Mouse (Mus musculus): ENCODE measurements around the gene Gng8.

The Gng8 gene

DNA sequence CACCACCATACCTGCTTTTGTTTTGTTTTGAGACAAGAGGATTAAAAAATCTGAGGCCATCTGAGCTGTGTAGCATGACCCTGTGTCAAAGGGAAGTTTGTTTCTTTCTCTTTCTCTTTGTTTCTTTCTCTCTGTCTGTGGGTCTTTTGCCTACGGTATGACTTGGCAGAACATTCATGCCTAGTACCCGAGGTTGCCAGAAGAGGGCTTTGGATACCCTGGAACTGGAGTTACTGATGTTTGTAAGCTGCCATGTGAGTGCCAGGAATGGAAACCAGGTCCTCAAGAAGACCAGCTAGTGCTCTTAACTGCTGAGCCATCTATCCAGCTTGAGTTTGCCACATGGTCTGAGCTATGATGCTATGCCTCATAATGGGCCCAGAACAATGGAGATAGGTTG, 36.8 kb downstream of the Gng8 start:
- DNase-seq: no peak

DNA sequence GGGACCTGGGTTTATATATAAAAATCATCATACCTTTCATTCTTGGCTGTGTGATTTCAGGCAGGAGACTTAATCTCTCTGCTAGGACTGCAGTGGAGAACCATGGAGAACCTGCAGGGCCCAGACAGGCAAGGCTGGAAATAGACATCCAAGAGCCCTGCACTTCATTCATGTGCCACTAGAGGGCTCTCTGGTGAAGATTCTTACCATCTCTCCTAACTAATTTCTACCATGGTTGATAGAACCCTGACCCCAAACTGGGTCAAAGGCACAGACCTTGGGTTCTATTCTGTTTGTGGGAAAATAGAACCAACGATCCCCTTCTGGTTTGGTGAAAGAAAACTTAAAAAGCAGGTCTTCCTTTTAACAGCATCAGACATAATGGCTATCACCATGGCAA, 39.3 kb downstream of the Gng8 start:
- peak; percentile 83 to 91 for DNase-seq

DNA sequence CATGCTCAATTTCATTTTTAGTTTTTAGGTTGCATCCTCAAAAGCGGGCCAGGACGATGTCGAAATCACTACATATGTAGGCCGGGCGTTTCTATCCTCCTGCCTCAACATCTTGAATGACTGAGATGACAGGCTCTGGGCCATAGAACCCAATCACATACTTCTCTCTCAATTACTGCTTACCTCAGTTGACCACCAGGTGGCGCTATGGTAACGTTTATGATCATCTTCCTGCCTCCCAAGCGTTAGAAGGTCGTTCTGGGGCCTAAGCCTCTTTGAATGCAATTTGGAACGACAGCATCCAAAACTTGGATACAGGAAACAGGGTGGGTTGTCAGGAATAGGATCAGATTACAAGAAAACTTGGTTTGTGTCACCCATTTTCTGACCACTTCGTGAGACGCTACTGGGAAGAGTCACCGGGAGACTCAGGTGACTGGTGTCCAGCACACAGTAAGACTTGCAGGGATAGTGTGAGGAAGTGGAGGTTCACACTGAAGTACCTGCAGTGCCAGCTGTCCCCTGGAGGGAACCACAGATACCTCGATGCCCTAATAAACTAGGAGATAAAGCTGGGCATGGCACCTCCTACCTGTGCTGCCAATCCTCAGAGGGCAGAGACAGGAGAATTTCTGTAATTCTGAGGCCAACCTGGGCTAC, 40.5 kb downstream of the Gng8 start:
- peak; percentile 88 to 98 for DNase-seq

DNA sequence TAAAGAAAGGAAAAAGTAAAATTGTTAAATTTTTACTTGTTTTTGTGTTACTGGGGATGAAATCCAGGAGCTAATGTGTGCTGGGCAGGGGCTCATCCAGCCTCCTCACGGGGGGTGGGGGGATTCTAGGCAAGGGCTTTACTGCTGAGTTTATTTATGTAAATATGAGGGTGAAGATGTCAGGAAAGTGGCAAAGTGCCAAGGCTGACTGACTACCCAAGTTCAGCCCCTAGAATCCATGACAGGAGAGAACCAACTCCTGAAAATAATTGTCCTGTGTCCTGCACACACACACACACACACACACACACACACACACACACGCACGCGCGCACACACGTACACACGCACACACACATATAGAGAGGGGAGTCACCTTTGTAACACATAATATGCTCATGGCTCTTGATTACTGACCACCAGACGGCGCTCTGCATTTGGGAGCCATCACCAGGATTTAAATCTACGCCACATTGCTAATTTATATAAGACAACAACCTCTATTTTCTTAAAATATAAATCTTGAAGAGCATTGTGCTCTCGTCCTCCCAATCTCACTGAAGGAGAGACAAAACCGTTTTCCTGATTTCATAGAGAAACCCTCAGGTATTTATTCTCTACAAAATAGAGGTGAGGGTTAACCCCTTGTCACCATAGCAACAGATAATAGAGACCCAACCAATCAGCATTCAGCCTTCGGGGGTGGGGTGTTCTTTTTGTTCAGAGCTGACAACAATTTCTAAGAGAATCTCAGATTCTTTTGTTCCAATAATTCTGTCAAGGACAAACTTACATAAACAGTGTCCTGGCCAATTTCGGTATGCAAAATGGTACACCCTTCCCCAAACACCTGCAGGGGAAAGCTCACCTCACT, 41.4 kb downstream of the Gng8 start:
- DNase-seq: peak; percentile 74 to 82

DNA sequence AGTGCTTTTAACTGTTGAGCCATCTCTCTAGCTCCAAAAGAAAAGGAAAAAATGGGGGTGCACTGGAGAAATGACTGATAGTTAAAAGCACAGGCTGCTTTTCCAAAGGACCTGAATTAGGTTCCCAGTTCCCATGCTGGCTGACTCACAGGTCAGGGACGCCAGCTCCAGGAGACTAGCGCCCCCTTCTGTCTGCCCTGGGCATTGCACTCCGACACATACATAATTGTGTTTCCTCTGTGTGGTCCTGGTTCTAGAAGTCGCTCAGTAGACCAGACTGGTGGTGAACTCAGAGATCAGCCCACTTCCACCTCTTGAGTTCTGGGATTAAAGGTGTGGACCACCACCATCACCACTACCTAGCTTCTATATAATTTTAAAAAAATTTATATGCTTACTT, 45.7 kb downstream of the Gng8 start:
- no peak for DNase-seq

DNA sequence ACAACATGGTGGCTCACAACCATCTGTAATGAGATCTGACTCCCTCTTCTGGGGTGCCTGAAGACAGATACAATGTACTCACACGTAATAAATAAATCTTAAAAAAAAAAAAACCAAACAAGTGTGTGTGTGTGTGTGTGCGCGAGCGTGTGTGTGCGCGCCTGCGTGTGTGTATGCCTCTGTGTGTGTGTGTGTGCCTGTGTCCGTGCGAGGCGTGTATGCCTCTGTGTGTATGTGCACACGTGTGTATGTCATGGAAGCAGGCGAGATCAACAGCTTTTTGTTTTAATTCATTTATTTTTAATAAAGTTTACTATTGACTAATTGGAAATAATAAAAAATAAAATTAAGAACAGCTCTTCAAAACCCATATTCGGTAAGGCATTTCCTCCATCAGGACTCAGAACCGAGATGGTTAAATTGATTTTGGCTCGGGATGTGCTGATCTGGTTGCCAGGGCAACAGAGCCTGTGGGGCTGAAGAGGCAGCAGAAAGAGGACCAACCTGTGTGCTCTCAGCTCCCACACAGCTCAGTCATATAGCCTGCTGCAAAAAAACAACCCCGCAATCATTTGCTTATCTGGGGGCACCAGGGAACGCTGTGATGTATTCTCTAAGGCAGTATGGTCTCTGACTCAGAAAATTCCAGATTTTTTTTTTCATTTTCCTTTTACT, 46.7 kb downstream of the Gng8 start:
- peak in 1 of 2 experiments; percentile 50 for DNase-seq

DNA sequence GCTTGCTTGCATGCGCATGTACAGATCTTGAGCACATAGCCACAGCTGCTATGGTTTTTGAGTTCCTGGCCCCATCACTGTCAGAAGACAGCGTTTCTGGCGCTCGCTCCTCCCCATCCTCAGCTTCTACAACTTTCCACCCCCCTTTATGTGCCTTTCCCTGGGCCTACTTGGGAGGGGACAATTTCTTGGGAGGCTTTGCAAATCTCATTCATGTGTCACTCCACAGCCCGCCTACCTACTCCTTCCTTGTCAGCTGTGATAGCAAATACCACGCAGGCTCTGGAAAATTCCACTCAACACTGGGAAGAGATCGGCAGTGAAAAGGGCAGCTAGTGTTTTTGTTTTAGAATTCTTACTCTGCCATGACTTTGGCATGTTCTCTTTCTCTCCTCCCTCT, 48.7 kb downstream of the Gng8 start:
- no peak for DNase-seq

DNA sequence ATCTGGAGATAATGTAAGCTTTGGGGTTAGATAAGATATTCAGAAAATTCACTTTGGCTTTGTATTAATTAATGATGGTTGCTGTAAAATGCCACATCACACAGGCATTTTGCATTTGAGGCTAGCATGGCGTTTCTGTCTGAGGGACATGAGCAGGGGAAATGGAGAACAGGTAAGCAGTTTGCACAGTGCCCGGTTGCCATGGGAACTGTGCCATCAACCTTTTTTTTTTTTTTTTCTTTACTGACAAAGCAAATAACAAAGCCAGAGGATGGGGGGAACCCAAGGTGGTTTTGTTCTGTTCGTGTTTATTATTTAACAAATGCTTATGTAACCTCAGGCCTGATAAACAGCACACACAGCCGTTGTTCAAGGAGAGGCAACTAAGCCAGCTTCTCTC, 51.3 kb downstream of the Gng8 start:
- DNase-seq: no peak

DNA sequence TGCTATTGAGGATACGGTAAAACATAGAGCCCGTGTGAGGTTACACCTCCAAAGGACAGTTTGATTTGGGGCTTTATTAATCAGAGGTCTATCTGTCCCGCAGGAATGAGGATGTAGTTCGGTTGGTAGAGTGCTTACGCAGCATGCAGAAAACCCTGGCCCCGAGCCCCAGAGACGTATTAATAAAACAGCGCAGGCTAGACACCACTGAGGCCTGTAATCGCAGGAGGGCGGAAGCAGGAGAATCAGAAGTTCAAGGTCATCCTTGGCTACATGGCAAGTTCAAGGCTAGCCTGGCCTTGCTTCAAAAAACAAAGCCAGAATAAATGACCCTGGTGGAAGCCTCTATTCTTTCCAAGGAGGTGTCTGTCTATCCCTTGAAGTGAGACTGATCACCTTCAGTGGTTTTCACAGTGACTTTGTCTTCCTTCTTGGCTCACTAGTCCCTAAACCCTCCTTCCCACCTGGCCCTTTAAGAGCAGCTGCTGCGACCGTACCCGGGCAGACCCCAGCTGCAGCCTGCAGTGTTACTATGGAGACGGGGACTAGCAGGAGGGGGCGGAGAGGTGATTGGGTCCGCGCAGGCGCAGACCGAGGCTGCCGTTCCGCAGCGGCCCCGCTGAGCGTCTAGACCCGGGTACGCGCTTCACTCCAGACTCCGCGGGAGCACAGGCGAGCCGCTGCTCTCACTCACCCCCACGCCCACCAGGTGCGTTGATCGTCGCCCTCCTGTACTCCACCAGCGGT, 52.6 kb downstream of the Gng8 start, which contains the start of gene Pnmal2:
Gene Pnmal2, plus strand, starts transcription at position 622 of the 747 bp plus-strand sequence.
- DNase-seq: peak; percentile 90 to 93

DNA sequence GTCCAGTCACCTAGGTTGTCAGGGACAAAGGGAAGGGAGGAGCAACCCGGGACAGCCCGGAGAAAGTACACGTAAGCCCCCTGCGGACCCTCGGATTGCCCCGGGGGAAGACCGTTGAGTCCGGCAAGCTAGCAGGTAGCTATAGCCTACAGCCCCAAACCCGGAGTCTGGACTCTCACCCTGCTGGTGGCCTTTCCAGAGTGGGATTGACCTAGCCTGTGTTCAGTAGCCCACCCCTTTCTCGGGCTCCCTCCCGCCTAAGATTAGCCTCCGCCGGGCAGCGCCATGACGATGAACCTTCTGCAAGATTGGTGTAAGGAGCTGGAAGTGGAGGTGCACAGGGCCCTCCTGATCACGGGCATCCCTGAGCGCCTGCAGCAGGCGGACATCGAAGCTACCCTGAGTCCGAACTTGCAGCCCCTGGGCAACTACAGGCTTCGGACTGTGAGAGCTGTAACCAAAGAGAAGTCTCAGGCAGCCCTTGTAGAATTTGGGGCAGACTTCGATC, 53.3 kb downstream of the Gng8 start:
- DNase-seq: no peak
